ENCODE assay signal across 9 mouse cellular contexts in genomic region chr4:22490016-22490638, GRCm38 (mm10). TPM values are rescaled to one million over a fixed set of nuclear protein-coding genes. Genes with fewer than 3 reads are reported as not detected.
DNase-seq lines count a peak whose midpoint lies in the region; ATAC-seq and TF ChIP-seq lines count a peak whose summit lies in the region.
"Had no signal": no experiment of that assay in that cellular context is flagged by ENCODE, and none has a peak within 500 bp of the region (broad histone marks: within the 10 kb centered on the region; RNA-seq: fewer than 3 reads in every experiment).

No protein-coding gene starts in this region.

- H3K4me1 ChIP-seq in kidney, embryonic 15.5 days: peaks cover 53% of the 10 kb centered on the region
- peaks cover 19% of the 10 kb centered on the region for H3K4me1 ChIP-seq in heart, postnatal 0 days (ENCODE audit: control insufficient read depth, insufficient read depth)
- H3K4me1 ChIP-seq in liver, postnatal 0 days (ENCODE audit: insufficient read depth): peaks cover 17% of the 10 kb centered on the region
- peaks cover 3% of the 10 kb centered on the region; the same call in 1 of the 2 replicates for H3K4me1 ChIP-seq in thymus, adult 2 months (replicated peaks; ENCODE audit: control insufficient read depth, insufficient read depth, low read length)

- TF ChIP-seq CTCF in heart, postnatal 0 days (IDR thresholded peaks at IDR 0.05; ENCODE audit: low read depth): no peak
- TF ChIP-seq CTCF in liver, postnatal 0 days (IDR thresholded peaks at IDR 0.05; ENCODE audit: low read depth): no peak
- TF ChIP-seq CTCF in thymus, adult 2 months (IDR thresholded peaks at IDR 0.05; ENCODE audit: borderline replicate concordance, control insufficient read depth, extremely low read depth, insufficient read depth, low read length, poor library complexity): no peak

- H3K27ac ChIP-seq in kidney, embryonic 15.5 days: no peak overlapping the region
- no peak overlapping the region for H3K27ac ChIP-seq in heart, postnatal 0 days (ENCODE audit: low read depth)
- H3K27ac ChIP-seq in liver, postnatal 0 days (ENCODE audit: low read depth): no peak overlapping the region
- no peak overlapping the region for H3K27ac ChIP-seq in thymus, adult 2 months (ENCODE audit: control insufficient read depth, insufficient read depth, low read length)

- no peak for DNase-seq in kidney, adult 11 months
- DNase-seq in embryo, embryonic 10 days (ENCODE audit: low spot score): peak; percentile 53
- no peak for DNase-seq in heart, postnatal 0 days (ENCODE audit: low spot score)
- no peak for DNase-seq in liver, postnatal 0 days
- peak; percentile 51 for DNase-seq in right cerebral cortex, postnatal 4 days
- DNase-seq in thymus, adult 2 months: no peak
- DNase-seq in urinary bladder, adult 2 months (ENCODE audit: low spot score): no peak

- peak overlapping the region; percentile 84 for H3K4me2 ChIP-seq in kidney, embryonic 15.5 days
- H3K4me2 ChIP-seq in heart, postnatal 0 days (ENCODE audit: low read depth, low read length): peak overlapping the region; percentile 73
- peak overlapping the region; percentile 70 for H3K4me2 ChIP-seq in liver, postnatal 0 days (ENCODE audit: low read depth, low read length)

- H3K4me3 ChIP-seq in kidney, embryonic 15.5 days (replicated peaks): peak overlapping the region; percentile 49
- H3K4me3 ChIP-seq in heart, postnatal 0 days (ENCODE audit: low read depth, low read length): peak overlapping the region; percentile 48
- peak overlapping the region; percentile 41 for H3K4me3 ChIP-seq in liver, postnatal 0 days (ENCODE audit: low read depth, low read length)
- H3K4me3 ChIP-seq in thymus, adult 2 months (ENCODE audit: control insufficient read depth, insufficient read depth, low read length): no peak overlapping the region

- no peaks in the 10 kb centered on the region for H3K9me3 ChIP-seq in kidney, embryonic 15.5 days (replicated peaks)
- no peaks in the 10 kb centered on the region for H3K9me3 ChIP-seq in heart, postnatal 0 days (replicated peaks; ENCODE audit: control insufficient read depth, low read length)
- no peaks in the 10 kb centered on the region for H3K9me3 ChIP-seq in liver, postnatal 0 days (ENCODE audit: low read length)

- under 1% methylated on average over 36 of the region's 36 CpGs for WGBS in kidney, embryonic 15.5 days
- under 1% methylated on average over 36 of the region's 36 CpGs for WGBS in heart, postnatal 0 days
- under 1% methylated on average over 36 of the region's 36 CpGs for WGBS in liver, postnatal 0 days (ENCODE audit: insufficient replicate concordance)
- WGBS in thymus, adult 2 months: 2% methylated on average over 36 of the region's 36 CpGs

- no peaks in the 10 kb centered on the region for H3K36me3 ChIP-seq in kidney, embryonic 15.5 days
- no peaks in the 10 kb centered on the region for H3K36me3 ChIP-seq in heart, postnatal 0 days (replicated peaks; ENCODE audit: control insufficient read depth, insufficient read depth, low read length)
- H3K36me3 ChIP-seq in liver, postnatal 0 days (replicated peaks; ENCODE audit: insufficient read depth, low read length): no peaks in the 10 kb centered on the region
- no peaks in the 10 kb centered on the region for H3K36me3 ChIP-seq in thymus, adult 2 months (ENCODE audit: control insufficient read depth, insufficient read depth, low read length)

- peaks cover 98% of the 10 kb centered on the region for H3K27me3 ChIP-seq in kidney, embryonic 15.5 days
- H3K27me3 ChIP-seq in heart, postnatal 0 days (ENCODE audit: control insufficient read depth, insufficient read depth, low read length): peaks cover 98% of the 10 kb centered on the region
- peaks cover 90% of the 10 kb centered on the region for H3K27me3 ChIP-seq in liver, postnatal 0 days (ENCODE audit: insufficient read depth, low read length)
- peaks cover 33% of the 10 kb centered on the region for H3K27me3 ChIP-seq in thymus, adult 2 months (ENCODE audit: control insufficient read depth, insufficient read depth, low read length)

- ATAC-seq in kidney, embryonic 15.5 days (replicated peaks; ENCODE audit: low FRiP score): no peak
- no peak for ATAC-seq in heart, postnatal 0 days (ENCODE audit: insufficient read depth, low read depth)
- ATAC-seq in liver, postnatal 0 days: no peak

- H3K9ac ChIP-seq in kidney, embryonic 15.5 days: no peak overlapping the region
- no peak overlapping the region for H3K9ac ChIP-seq in heart, postnatal 0 days (replicated peaks; ENCODE audit: low read depth, low read length)
- H3K9ac ChIP-seq in liver, postnatal 0 days (replicated peaks): no peak overlapping the region

- no peak for TF ChIP-seq EP300 in heart, postnatal 0 days (IDR thresholded peaks at IDR 0.05; ENCODE audit: low read depth)
- TF ChIP-seq EP300 in liver, postnatal 0 days (IDR thresholded peaks at IDR 0.05; ENCODE audit: low read depth): no peak

- no peak for TF ChIP-seq POLR2A in thymus, adult 2 months (IDR thresholded peaks at IDR 0.05; ENCODE audit: control insufficient read depth, extremely low read depth, insufficient read depth, low read length, poor library complexity)

RNA-seq across cellular contexts. Expression of gene Pou3f2, which starts 2.0 kb away (rescaled TPM):
- 0.05 TPM in 1 of 2 replicates, not detected in the other for polyA plus RNA-seq in kidney, embryonic 15.5 days (2015; fragmentation: Nextera tagmentation; extraction: Ambion mirVana)
- total RNA-seq in heart, postnatal 0 days (2014; rRNA removed; ENCODE audit: low replicate concordance): not detected in 2 replicates
- not detected in 2 replicates for polyA plus RNA-seq in heart, postnatal 0 days (2015; fragmentation: Nextera tagmentation; extraction: Ambion mirVana)
- polyA plus RNA-seq in liver, postnatal 0 days (2015; fragmentation: Nextera tagmentation; extraction: Ambion mirVana): not detected in 2 replicates
- 0.01 and 0.03 TPM in 2 replicates for polyA plus RNA-seq in thymus, adult 2 months (2012; rRNA removed)
- 0.01 TPM in 2 replicates for polyA plus RNA-seq in urinary bladder, adult 2 months (2012; rRNA removed)
- polyA plus RNA-seq: large intestine, adult 2 months had no signal

Comparison
In these comparisons a context has a peak if more than half of its experiments do, and no peak if none do; other contexts are left out.
1. DNase-seq: peak in embryo, embryonic 10 days (single experiment) and right cerebral cortex, postnatal 4 days (single experiment); none in kidney, adult 11 months (single experiment), heart, postnatal 0 days (single experiment), liver, postnatal 0 days (single experiment), thymus, adult 2 months (single experiment) and urinary bladder, adult 2 months (single experiment).
2. Peak in every context shown above with its lines, with median percentiles within 50 percentile points of each other: H3K4me2 ChIP-seq.